Mouse (Mus musculus) thymus, adult 2 months (tissue): ENCODE measurements around the gene Btbd11. TPM values are rescaled to one million over a fixed set of nuclear protein-coding genes. Genes with fewer than 3 reads are reported as not detected.

Experiments
- DNase-seq: peaks from one replicate; pipeline ENCODE4 v3.0.0; 2021
- H3K27ac ChIP-seq: fragments of 200-500 bp; 2 replicates; pipeline ENCODE4 v1.5.1; 2012; ENCODE audit warnings: low read length, control low read depth; ENCODE audit not compliant: control insufficient read depth, insufficient read depth
- H3K27me3 ChIP-seq: fragments of 200-500 bp; 2 replicates; pipeline ENCODE4 v1.6.1; 2012; ENCODE audit warnings: mild to moderate bottlenecking, low read length, moderate library complexity, mixed read lengths; ENCODE audit not compliant: control insufficient read depth, insufficient read depth
- H3K36me3 ChIP-seq: fragments of 200-500 bp; 2 replicates; pipeline ENCODE4 v1.6.1; 2012; ENCODE audit warnings: mild to moderate bottlenecking, low read length, moderate library complexity; ENCODE audit not compliant: control insufficient read depth, insufficient read depth
- H3K4me1 ChIP-seq: fragments of 200-500 bp; replicated peaks from 2 replicates; pipeline ENCODE4 v1.6.1; 2012; ENCODE audit warnings: low read length; ENCODE audit not compliant: control insufficient read depth, insufficient read depth
- H3K4me3 ChIP-seq: fragments of 200-500 bp; 2 replicates; pipeline ENCODE4 v1.5.1; 2012; ENCODE audit warnings: mild to moderate bottlenecking, low read length, control low read depth, moderate library complexity; ENCODE audit not compliant: control insufficient read depth, insufficient read depth
- CTCF ChIP-seq: fragments of 200-500 bp; IDR thresholded peaks from 2 replicates; pipeline ENCODE4 v1.5.1; 2012; ENCODE audit warnings: mild to moderate bottlenecking, control low read depth, low read length, moderate library complexity, borderline replicate concordance; ENCODE audit not compliant: control insufficient read depth, poor library complexity, insufficient read depth; ENCODE audit errors: extremely low read depth
- POLR2A ChIP-seq: fragments of 200-500 bp; IDR thresholded peaks from 2 replicates; pipeline ENCODE4 v1.6.1; 2012; ENCODE audit warnings: mild to moderate bottlenecking, low read length, control low read depth, moderate library complexity; ENCODE audit not compliant: control insufficient read depth, poor library complexity, insufficient read depth; ENCODE audit errors: extremely low read depth
- WGBS: fragments of 180-500 bp; shearing (Covaris S2); methylation state at CpG from one replicate; pipeline ENCODE4 v1.1.7; 2018; 5-methylcytosine and 5-hydroxymethylcytosine counted together
- polyA plus RNA-seq: library from polyadenylated mRNA; depleted of rRNA; stranded (reverse); fragments of >200 nt; gene quantifications from 2 replicates; pipeline ENCODE4 v1.2.3, GENCODE M21; 2012

Gene Btbd11
- polyA plus RNA-seq, 1 experiment: 32.3 TPM

DNA sequence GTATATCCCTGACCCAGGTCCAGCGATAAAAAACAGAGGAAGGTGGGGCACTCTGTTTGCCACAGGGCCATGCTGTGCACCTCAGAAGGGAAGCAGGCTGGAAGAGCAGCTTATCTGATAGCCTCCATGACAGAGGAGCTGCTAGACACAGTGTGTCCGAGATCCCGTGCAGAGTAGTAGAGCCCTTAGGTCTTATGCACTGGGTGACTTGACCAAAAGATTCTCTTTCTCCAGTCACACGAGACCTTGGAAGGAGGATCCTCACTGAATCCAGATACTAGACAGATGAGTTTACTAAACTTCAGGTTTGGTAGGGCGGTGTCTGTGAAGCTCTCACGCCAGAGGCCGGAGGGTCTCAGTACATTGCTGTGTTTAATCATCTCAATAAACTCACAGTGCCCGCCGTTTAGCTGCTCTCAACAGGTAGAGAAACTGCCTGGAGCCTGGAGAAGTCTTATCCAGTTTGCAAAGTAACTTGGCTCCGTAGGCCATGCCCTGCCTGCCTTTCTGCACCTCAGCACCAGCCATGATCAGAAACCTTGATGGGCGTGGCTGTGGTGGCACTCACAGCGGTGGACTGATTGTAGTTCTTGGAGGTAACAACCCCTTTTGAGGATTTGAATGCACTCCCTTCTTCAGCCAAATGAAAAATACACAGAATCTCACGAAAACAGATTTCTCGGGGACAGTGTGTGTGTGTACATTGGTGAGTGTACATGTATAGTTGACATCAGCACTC lies 155.4 kb downstream of the Btbd11 start:
- no peak for DNase-seq
- Histone ChIP-seq H3K27ac (no peak overlapping the region), H3K27me3 (no peaks in the 10 kb centered on the region), H3K4me3 (no peak overlapping the region), H3K36me3 (no peaks in the 10 kb centered on the region), H3K4me1 (no peaks in the 10 kb centered on the region)
- no peak for TF ChIP-seq POLR2A
- no peak for TF ChIP-seq CTCF
- WGBS: 94% methylated on average over 14 of the region's 14 CpGs

DNA sequence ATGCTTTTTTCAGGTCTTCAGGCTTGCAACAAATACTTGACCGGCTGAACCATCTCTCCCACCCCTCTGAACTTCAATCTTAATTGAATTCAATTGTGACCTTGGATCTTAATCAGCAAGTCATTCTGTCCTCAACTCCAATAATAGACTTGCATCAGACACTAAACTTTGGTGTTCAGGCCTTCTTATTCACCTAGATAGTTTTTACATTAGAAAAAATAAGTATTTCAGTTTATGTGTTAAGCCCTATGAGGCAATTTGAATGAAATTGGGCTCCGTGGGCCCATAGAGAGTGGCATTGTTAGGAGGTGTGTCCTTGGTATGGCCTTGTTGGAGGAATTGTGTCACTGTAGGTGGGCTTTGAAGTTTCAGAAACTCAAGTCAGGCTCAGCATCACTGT lies 156.7 kb downstream of the Btbd11 start:
- Histone ChIP-seq H3K27ac (no peak overlapping the region), H3K4me1 (no peaks in the 10 kb centered on the region), H3K4me3 (no peak overlapping the region), H3K27me3 (no peaks in the 10 kb centered on the region), H3K36me3 (no peaks in the 10 kb centered on the region)
- no peak for DNase-seq
- no peak for TF ChIP-seq CTCF
- no peak for TF ChIP-seq POLR2A
- 95% methylated on average over 2 of the region's 2 CpGs for WGBS

DNA sequence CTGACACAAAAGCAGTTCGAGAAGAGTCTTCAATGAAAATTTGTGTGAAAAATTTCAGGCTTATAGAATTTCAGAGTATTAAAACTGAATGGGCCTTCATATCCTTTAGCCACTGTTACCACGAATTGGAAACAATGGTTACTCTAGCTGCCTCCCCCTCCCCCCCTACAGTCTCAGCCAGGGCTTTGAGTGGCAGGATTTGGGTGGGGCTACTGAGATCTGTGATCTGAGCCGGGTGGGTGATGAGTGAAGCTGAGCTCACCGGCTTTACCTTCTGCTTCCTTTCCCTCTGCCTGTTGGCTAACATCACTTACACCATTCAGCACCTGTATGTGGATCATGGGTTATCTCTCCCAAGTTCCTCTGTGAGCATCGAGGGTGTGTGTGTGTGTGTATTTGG lies 158.4 kb downstream of the Btbd11 start:
- no peak for TF ChIP-seq CTCF
- no peak for TF ChIP-seq POLR2A
- H3K4me3 ChIP-seq: no peak overlapping the region
- 47% methylated on average over 5 of the region's 5 CpGs for WGBS
- no peaks in the 10 kb centered on the region for H3K27me3 ChIP-seq
- H3K4me1 ChIP-seq: no peaks in the 10 kb centered on the region
- H3K36me3 ChIP-seq: no peaks in the 10 kb centered on the region
- DNase-seq: no peak
- no peak overlapping the region for H3K27ac ChIP-seq

DNA sequence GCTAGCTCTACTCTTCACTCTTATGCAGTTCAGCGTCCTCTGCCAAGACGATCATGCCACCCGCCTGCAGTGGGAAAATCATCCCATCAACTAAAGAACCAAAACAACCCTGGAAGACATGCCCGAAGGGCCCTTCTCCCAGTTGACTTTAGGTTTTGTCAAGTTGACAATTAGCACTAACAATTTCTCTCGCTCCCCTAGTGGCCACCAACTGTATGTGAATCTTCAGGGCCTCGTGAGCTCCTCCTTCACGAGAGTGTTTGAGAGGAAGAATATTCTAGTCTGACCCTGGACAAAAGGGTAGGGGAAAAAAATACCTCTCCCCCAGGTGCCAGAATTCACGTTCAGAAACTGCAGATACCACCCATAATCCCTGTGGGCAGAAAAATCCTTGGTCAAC lies 168.6 kb downstream of the Btbd11 start:
- DNase-seq: no peak
- Histone ChIP-seq H3K27me3 (no peaks in the 10 kb centered on the region), H3K36me3 (no peaks in the 10 kb centered on the region), H3K4me3 (no peak overlapping the region), H3K4me1 (no peaks in the 10 kb centered on the region), H3K27ac (no peak overlapping the region)
- no peak for TF ChIP-seq CTCF
- TF ChIP-seq POLR2A: no peak
- WGBS: 76% methylated on average over 8 of the region's 8 CpGs

DNA sequence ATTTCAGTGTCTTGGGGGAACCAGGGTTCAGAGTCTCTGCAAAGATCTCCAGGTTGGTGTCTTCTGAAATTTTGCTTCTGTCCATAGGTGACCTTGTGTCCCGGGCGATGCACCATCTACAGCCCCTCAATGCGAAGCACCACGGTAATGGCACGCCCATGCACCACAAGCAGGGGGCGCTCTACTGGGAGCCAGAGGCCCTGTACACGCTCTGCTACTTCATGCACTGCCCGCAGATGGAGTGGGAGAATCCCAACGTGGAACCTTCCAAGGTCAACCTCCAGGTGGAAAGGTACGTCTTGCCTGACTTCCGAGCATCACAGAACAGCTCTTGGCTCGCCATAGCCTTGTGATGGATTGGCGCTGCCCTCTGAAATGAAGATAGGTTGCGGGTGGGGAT lies 174.8 kb downstream of the Btbd11 start:
- no peak overlapping the region for H3K4me3 ChIP-seq
- no peaks in the 10 kb centered on the region for H3K36me3 ChIP-seq
- DNase-seq: no peak
- H3K27me3 ChIP-seq: no peaks in the 10 kb centered on the region
- peaks cover 2% of the 10 kb centered on the region for H3K4me1 ChIP-seq
- TF ChIP-seq CTCF (no peak), POLR2A (no peak)
- H3K27ac ChIP-seq: no peak overlapping the region
- WGBS: 96% methylated on average over 14 of the region's 14 CpGs

DNA sequence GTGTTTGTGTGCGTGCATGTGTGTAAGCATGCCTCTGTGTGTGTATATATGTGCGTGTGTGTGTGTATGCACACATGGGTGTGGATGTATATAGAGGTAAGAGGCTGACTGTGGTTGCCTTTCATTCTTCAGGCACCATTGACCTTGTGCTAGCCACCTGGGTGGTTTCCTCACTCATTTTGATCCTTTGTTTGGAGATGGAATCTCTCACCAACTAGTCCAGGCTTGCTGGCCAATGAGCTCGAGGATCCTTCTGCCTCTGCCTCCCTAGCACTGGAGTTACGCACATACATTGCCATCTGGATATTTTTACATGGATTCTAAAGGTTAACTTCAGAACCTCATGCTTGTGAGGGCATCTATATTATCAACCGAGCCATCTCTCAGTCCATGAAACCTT lies 184.8 kb downstream of the Btbd11 start:
- no peak for TF ChIP-seq CTCF
- TF ChIP-seq POLR2A: no peak
- no peak overlapping the region for H3K27ac ChIP-seq
- peaks cover 5% of the 10 kb centered on the region for H3K4me1 ChIP-seq
- 89% methylated on average over 5 of the region's 5 CpGs for WGBS
- no peak for DNase-seq
- no peaks in the 10 kb centered on the region for H3K27me3 ChIP-seq
- no peak overlapping the region for H3K4me3 ChIP-seq
- H3K36me3 ChIP-seq: no peaks in the 10 kb centered on the region

DNA sequence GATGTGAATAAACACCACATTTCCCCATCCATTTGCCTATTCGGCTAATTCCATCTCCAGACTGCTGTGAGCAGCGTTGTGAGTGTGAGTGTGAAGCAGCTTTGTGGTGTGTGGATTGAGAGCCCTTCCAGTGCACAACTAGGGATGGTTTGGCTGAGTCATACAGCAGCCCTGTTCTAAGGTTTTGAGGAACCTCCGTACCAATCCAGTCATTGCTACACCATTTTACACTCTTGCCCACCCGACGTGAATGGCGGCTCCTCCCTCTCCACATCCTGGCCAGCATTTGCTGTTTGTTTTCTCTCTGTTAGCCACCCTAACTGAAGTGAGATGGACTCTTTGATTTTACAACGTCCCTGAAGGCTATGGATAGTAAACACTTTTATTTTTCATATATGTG lies 186.0 kb downstream of the Btbd11 start:
- Histone ChIP-seq H3K4me1 (no peaks in the 10 kb centered on the region), H3K4me3 (no peak overlapping the region), H3K36me3 (no peaks in the 10 kb centered on the region), H3K27me3 (no peaks in the 10 kb centered on the region), H3K27ac (no peak overlapping the region)
- WGBS: 68% methylated on average over 7 of the region's 7 CpGs
- no peak for DNase-seq
- TF ChIP-seq POLR2A: no peak
- TF ChIP-seq CTCF: no peak
